Mouse (Mus musculus) erythroid progenitor cell, adult 5-6 weeks (primary cell): ENCODE results near the gene Ksr1. TPM values are rescaled to one million over a fixed set of nuclear protein-coding genes. Genes with fewer than 3 reads are reported as not detected.

Experiments used
- ATAC-seq: replicated peaks from 2 replicates; pipeline ENCODE4 v1.8.0; 2016; ENCODE audit warnings: moderate number of reproducible peaks, mild to moderate bottlenecking, moderate TSS enrichment, inconsistent platforms; ENCODE audit not compliant: poor library complexity, low FRiP score, severe bottlenecking
- total RNA-seq, 2 experiments: library from RNA; stranded (forward) in 1 of 2; stranded (reverse) in 1 of 2; fragments of 150-400 nt in 1 of 2; fragments of 186-747, 209-891 nt in 1 of 2; gene quantifications; 2 replicates each; pipeline versions ENCODE4 v1.2.3 to v1.2.4; 2015 to 2017; ENCODE audit warnings: low replicate concordance in 2 of 2

Gene Ksr1
- total RNA-seq, 2 experiments from 2014 or later = 1.5 to 4.2 TPM

- ATAC-seq = no peak
Observed at GRCm38 (mm10) chr11:79052769-79053168, 93.4 kb downstream of the Ksr1 start.

- no peak for ATAC-seq
Observed at GRCm38 (mm10) chr11:79051522-79051921, 94.7 kb downstream of the Ksr1 start.

GRCm38 (mm10) chr11:79050781-79051507 lies 95.3 kb downstream of the Ksr1 start:
- ATAC-seq = no peak

GRCm38 (mm10) chr11:79048906-79049305 lies 97.3 kb downstream of the Ksr1 start:
- no peak for ATAC-seq

GRCm38 (mm10) chr11:79047180-79047727 lies 99.0 kb downstream of the Ksr1 start:
- no peak for ATAC-seq

GRCm38 (mm10) chr11:79046561-79047155 lies 99.5 kb downstream of the Ksr1 start:
- ATAC-seq = no peak

- no peak for ATAC-seq
Observed at GRCm38 (mm10) chr11:79045231-79045630, 101.0 kb downstream of the Ksr1 start.

- peak; percentile 30; the same call in 1 of the 2 replicates for ATAC-seq
Observed at GRCm38 (mm10) chr11:79044798-79045197, 101.4 kb downstream of the Ksr1 start.

- ATAC-seq = no peak
Observed at GRCm38 (mm10) chr11:79041908-79042430, 104.2 kb downstream of the Ksr1 start.

GRCm38 (mm10) chr11:79039488-79039887 lies 106.7 kb downstream of the Ksr1 start:
- ATAC-seq = no peak

GRCm38 (mm10) chr11:79037555-79037954 lies 108.7 kb downstream of the Ksr1 start:
- no peak for ATAC-seq

GRCm38 (mm10) chr11:79036324-79036723 lies 109.9 kb downstream of the Ksr1 start:
- ATAC-seq = no peak

- no peak for ATAC-seq
Observed at GRCm38 (mm10) chr11:79033636-79034035, 112.6 kb downstream of the Ksr1 start.

GRCm38 (mm10) chr11:79033021-79033420 lies 113.2 kb downstream of the Ksr1 start:
- no peak for ATAC-seq

GRCm38 (mm10) chr11:79031452-79031746 lies 114.8 kb downstream of the Ksr1 start:
- ATAC-seq = no peak

- ATAC-seq = peak; percentile 47; the same call in 1 of the 2 replicates
Observed at GRCm38 (mm10) chr11:79030570-79031451, 115.4 kb downstream of the Ksr1 start.

GRCm38 (mm10) chr11:79023751-79024150 lies 122.5 kb downstream of the Ksr1 start:
- ATAC-seq = no peak

- no peak for ATAC-seq
Observed at GRCm38 (mm10) chr11:79023342-79023741, 122.9 kb downstream of the Ksr1 start.

- ATAC-seq = no peak
Observed at GRCm38 (mm10) chr11:79022836-79023235, 123.4 kb downstream of the Ksr1 start.

- ATAC-seq = no peak
Observed at GRCm38 (mm10) chr11:79020535-79021045, 125.6 kb downstream of the Ksr1 start.
